Mouse (Mus musculus): ENCODE results near the gene Immp2l. TPM values are rescaled to one million over a fixed set of nuclear protein-coding genes. Genes with fewer than 3 reads are reported as not detected.

Gene Immp2l
- polyA plus RNA-seq, 1 experiment, result 2.8 TPM

GRCm38 (mm10) chr12:41874015-41874414 lies 850.1 kb downstream of the Immp2l start:
- H3K4me1 ChIP-seq (ENCODE audit: control insufficient read depth, insufficient read depth, insufficient read length, low read length), result no peaks in the 10 kb centered on the region
- 66% methylated on average over 2 of the region's 2 CpGs for WGBS
- H3K36me3 ChIP-seq (ENCODE audit: control insufficient read depth, insufficient read depth, low read length), result no peaks in the 10 kb centered on the region
- no peak overlapping the region for H3K27ac ChIP-seq (ENCODE audit: insufficient read depth, low read depth, low read length)
- no peak for TF ChIP-seq CTCF (IDR thresholded peaks at IDR 0.05; ENCODE audit: extremely low read depth, insufficient read length, insufficient replicate concordance, low read depth, low read length)
- TF ChIP-seq POLR2A (IDR thresholded peaks at IDR 0.05; ENCODE audit: low read depth, low read length), result no peak
- no peak overlapping the region for H3K4me3 ChIP-seq (ENCODE audit: low read depth, low read length)
- no peaks in the 10 kb centered on the region for H3K27me3 ChIP-seq (ENCODE audit: control insufficient read depth, insufficient read depth, low read length)

- Histone ChIP-seq H3K4me3 (ENCODE audit: low read depth, low read length) (no peak overlapping the region), H3K36me3 (ENCODE audit: control insufficient read depth, insufficient read depth, low read length) (no peaks in the 10 kb centered on the region), H3K27me3 (ENCODE audit: control insufficient read depth, insufficient read depth, low read length) (no peaks in the 10 kb centered on the region), H3K4me1 (ENCODE audit: control insufficient read depth, insufficient read depth, insufficient read length, low read length) (no peaks in the 10 kb centered on the region), H3K27ac (ENCODE audit: insufficient read depth, low read depth, low read length) (no peak overlapping the region)
- TF ChIP-seq POLR2A (IDR thresholded peaks at IDR 0.05; ENCODE audit: low read depth, low read length) (no peak), CTCF (IDR thresholded peaks at IDR 0.05; ENCODE audit: extremely low read depth, insufficient read length, insufficient replicate concordance, low read depth, low read length) (no peak)
- WGBS, result 35% methylated on average over 5 of the region's 5 CpGs
Measured at GRCm38 (mm10) chr12:41877292-41877959, 853.5 kb downstream of the Immp2l start.

GRCm38 (mm10) chr12:41878493-41878892 lies 854.6 kb downstream of the Immp2l start:
- Histone ChIP-seq H3K4me1 (ENCODE audit: control insufficient read depth, insufficient read depth, insufficient read length, low read length) (no peaks in the 10 kb centered on the region), H3K27me3 (ENCODE audit: control insufficient read depth, insufficient read depth, low read length) (no peaks in the 10 kb centered on the region), H3K4me3 (ENCODE audit: low read depth, low read length) (no peak overlapping the region), H3K27ac (ENCODE audit: insufficient read depth, low read depth, low read length) (no peak overlapping the region), H3K36me3 (ENCODE audit: control insufficient read depth, insufficient read depth, low read length) (no peaks in the 10 kb centered on the region)
- TF ChIP-seq CTCF (IDR thresholded peaks at IDR 0.05; ENCODE audit: extremely low read depth, insufficient read length, insufficient replicate concordance, low read depth, low read length) (no peak), POLR2A (IDR thresholded peaks at IDR 0.05; ENCODE audit: low read depth, low read length) (no peak)
- WGBS, result 53% methylated on average over 3 of the region's 3 CpGs

DNA sequence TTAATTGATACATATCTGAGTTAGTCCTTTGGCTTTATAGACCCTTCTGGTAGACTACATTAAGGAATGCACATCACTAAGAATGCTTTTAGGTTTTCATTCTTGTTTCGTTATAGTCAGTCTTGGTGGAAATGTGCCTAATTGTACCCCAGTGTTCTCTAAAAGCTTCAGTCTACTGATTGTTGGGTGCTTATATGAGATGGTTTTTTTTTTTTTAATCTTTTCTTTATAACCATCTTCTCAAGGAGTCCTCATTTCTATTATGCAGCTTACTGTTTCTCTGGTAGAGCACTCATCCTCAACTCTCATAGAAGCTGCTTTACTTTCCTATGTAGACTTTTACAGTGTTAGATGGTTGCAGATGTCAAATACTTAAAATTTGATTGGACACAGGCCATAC lies 855.1 kb downstream of the Immp2l start:
- 93% methylated on average over 1 of the region's 1 CpGs for WGBS
- no peaks in the 10 kb centered on the region for H3K27me3 ChIP-seq (ENCODE audit: control insufficient read depth, insufficient read depth, low read length)
- no peaks in the 10 kb centered on the region for H3K36me3 ChIP-seq (ENCODE audit: control insufficient read depth, insufficient read depth, low read length)
- no peak overlapping the region for H3K4me3 ChIP-seq (ENCODE audit: low read depth, low read length)
- no peaks in the 10 kb centered on the region for H3K4me1 ChIP-seq (ENCODE audit: control insufficient read depth, insufficient read depth, insufficient read length, low read length)
- TF ChIP-seq POLR2A (IDR thresholded peaks at IDR 0.05; ENCODE audit: low read depth, low read length), result no peak
- no peak for TF ChIP-seq CTCF (IDR thresholded peaks at IDR 0.05; ENCODE audit: extremely low read depth, insufficient read length, insufficient replicate concordance, low read depth, low read length)
- no peak overlapping the region for H3K27ac ChIP-seq (ENCODE audit: insufficient read depth, low read depth, low read length)

GRCm38 (mm10) chr12:41879412-41879811 lies 855.5 kb downstream of the Immp2l start:
- TF ChIP-seq CTCF (IDR thresholded peaks at IDR 0.05; ENCODE audit: extremely low read depth, insufficient read length, insufficient replicate concordance, low read depth, low read length) (no peak), POLR2A (IDR thresholded peaks at IDR 0.05; ENCODE audit: low read depth, low read length) (no peak)
- Histone ChIP-seq H3K36me3 (ENCODE audit: control insufficient read depth, insufficient read depth, low read length) (no peaks in the 10 kb centered on the region), H3K27me3 (ENCODE audit: control insufficient read depth, insufficient read depth, low read length) (no peaks in the 10 kb centered on the region), H3K27ac (ENCODE audit: insufficient read depth, low read depth, low read length) (no peak overlapping the region), H3K4me3 (ENCODE audit: low read depth, low read length) (no peak overlapping the region), H3K4me1 (ENCODE audit: control insufficient read depth, insufficient read depth, insufficient read length, low read length) (no peaks in the 10 kb centered on the region)
- 78% methylated on average over 1 of the region's 1 CpGs for WGBS

DNA sequence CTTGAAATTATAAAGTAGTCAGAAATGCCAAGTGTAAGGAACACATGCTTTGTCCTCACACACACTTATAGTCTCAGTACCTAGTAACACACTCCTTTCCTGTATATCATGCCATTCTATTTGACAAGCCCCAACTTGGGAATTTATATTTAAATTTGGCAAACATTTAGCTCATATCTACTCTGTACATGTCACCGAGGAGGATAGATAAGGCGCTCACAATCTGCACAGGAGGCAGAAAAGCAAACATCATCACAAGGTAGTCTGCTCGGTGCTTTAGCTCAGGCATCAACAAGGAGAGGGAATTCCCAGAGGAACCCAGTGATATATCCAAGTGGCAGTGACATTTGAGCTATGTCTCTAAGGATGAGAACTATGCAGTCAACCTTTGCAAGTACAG lies 856.9 kb downstream of the Immp2l start:
- Histone ChIP-seq H3K4me1 (ENCODE audit: control insufficient read depth, insufficient read depth, insufficient read length, low read length) (no peaks in the 10 kb centered on the region), H3K4me3 (ENCODE audit: low read depth, low read length) (no peak overlapping the region), H3K27me3 (ENCODE audit: control insufficient read depth, insufficient read depth, low read length) (no peaks in the 10 kb centered on the region), H3K36me3 (ENCODE audit: control insufficient read depth, insufficient read depth, low read length) (no peaks in the 10 kb centered on the region), H3K27ac (ENCODE audit: insufficient read depth, low read depth, low read length) (no peak overlapping the region)
- TF ChIP-seq POLR2A (IDR thresholded peaks at IDR 0.05; ENCODE audit: low read depth, low read length), result no peak
- no peak for TF ChIP-seq CTCF (IDR thresholded peaks at IDR 0.05; ENCODE audit: extremely low read depth, insufficient read length, insufficient replicate concordance, low read depth, low read length)
- 41% methylated on average over 3 of the region's 3 CpGs for WGBS

DNA sequence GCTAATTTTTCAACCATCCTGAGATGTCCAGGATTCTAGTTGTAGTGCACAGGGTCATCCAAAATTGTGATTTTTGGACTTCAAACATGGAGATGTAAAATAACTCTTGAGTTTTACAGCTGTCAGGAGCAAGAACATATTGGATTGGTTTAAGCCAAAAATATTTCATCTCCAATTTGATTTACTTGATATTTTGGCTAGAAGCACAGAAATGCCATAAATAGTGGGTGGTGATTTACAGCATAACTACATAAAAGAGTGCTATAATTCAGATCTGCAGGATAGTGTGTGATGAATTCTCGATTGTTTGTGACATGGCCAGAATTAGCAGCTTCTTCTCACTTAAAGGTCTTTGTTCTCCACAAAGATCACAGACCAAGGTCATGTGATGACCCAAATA lies 884.1 kb downstream of the Immp2l start:
- no peak for TF ChIP-seq POLR2A (IDR thresholded peaks at IDR 0.05; ENCODE audit: low read depth, low read length)
- TF ChIP-seq CTCF (IDR thresholded peaks at IDR 0.05; ENCODE audit: extremely low read depth, insufficient read length, insufficient replicate concordance, low read depth, low read length), result no peak
- no peaks in the 10 kb centered on the region for H3K27me3 ChIP-seq (ENCODE audit: control insufficient read depth, insufficient read depth, low read length)
- no peak overlapping the region for H3K4me3 ChIP-seq (ENCODE audit: low read depth, low read length)
- no peaks in the 10 kb centered on the region for H3K36me3 ChIP-seq (ENCODE audit: control insufficient read depth, insufficient read depth, low read length)
- H3K4me1 ChIP-seq (ENCODE audit: control insufficient read depth, insufficient read depth, insufficient read length, low read length), result no peaks in the 10 kb centered on the region
- no peak overlapping the region for H3K27ac ChIP-seq (ENCODE audit: insufficient read depth, low read depth, low read length)
- WGBS, result 60% methylated on average over 1 of the region's 1 CpGs

Data from small intestine, adult 2 months (tissue).